8 mouse cellular contexts compared by ENCODE assay signal in genomic region chr15:90841471-90841870, GRCm38 (mm10).
DNase-seq lines count a peak whose midpoint lies in the region; ATAC-seq and TF ChIP-seq lines count a peak whose summit lies in the region.
"Had no signal": no experiment of that assay in that cellular context is flagged by ENCODE, and none has a peak within 500 bp of the region (broad histone marks: within the 10 kb centered on the region; RNA-seq: fewer than 3 reads in every experiment).

No protein-coding gene starts in this region.

- no peaks in the 10 kb centered on the region for H3K4me1 ChIP-seq in lung, adult 2 months (ENCODE audit: control insufficient read depth, insufficient read depth, low read length)
- H3K4me1 ChIP-seq: embryonic facial prominence, embryonic 13.5 days had no signal

- CTCF ChIA-PET in Patski (lab: Charles Lee), result interaction anchor here (0.8 to 2.1 kb wide), 10 partner anchors 9 to 606 kb away, joined by 3 to 8 read pairs (median 3); no protein-coding TSS in a partner anchor

- 20% methylated on average over 5 of the region's 5 CpGs for WGBS in lung, adult 2 months

- peak; percentile 70 for TF ChIP-seq CTCF in Patski (IDR thresholded peaks at IDR 0.05)
- TF ChIP-seq CTCF in lung, adult 2 months (IDR thresholded peaks at IDR 0.05; ENCODE audit: insufficient read depth, low read length), result 0 out of 2 replicates have a peak, but pooled peaks have one; percentile 7

- POLR2A ChIA-PET in Patski (lab: Charles Lee), result no interaction called here

- in situ Hi-C loops in Patski (cut with MboI; ENCODE audit: low pct_unique_long_range_greater_than_20kb), result loop anchor here (25.0 kb wide), 1 partner anchor 354 kb away; no protein-coding TSS in a partner anchor

- H3K4me3 ChIP-seq in lung, adult 2 months (replicated peaks; ENCODE audit: extremely low read depth, low read depth, low read length), result no peak overlapping the region
- H3K4me3 ChIP-seq: embryonic facial prominence, embryonic 13.5 days had no signal

- no peak for TF ChIP-seq POLR2A in lung, adult 2 months (IDR thresholded peaks at IDR 0.05; ENCODE audit: borderline replicate concordance, extremely low read depth, low read depth, low read length)

- ATAC-seq in Patski, result no peak

- H3K27me3 ChIP-seq in Patski, result no peaks in the 10 kb centered on the region
- H3K27me3 ChIP-seq: embryonic facial prominence, embryonic 13.5 days had no signal

- peak; percentile 28 for DNase-seq in layer of hippocampus, adult 11-12 months (ENCODE audit: low spot score)
- DNase-seq in layer of hippocampus, adult 9-10 months (ENCODE audit: low spot score), result no peak
- DNase-seq in Patski (ENCODE audit: low read depth, low spot score), result peak; percentile 9
- peak; percentile 7 for DNase-seq in c-Kit-positive CD71-positive TER-119-negative erythroid progenitor cells, embryonic 14.5 days (ENCODE audit: low read depth)
- DNase-seq in lung, adult 2 months, result no peak
- DNase-seq in T-cell, adult 2 months (ENCODE audit: low spot score), result no peak
- DNase-seq in thymus, postnatal 4 days, result no peak

Comparison
In these comparisons a context has a peak if more than half of its experiments do, and no peak if none do; other contexts are left out.
1. DNase-seq: peak in layer of hippocampus, adult 11-12 months (single experiment), Patski (single experiment) and c-Kit-positive CD71-positive TER-119-negative erythroid progenitor cells, embryonic 14.5 days (single experiment); none in layer of hippocampus, adult 9-10 months (single experiment), lung, adult 2 months (single experiment), T-cell, adult 2 months (single experiment) and thymus, postnatal 4 days (single experiment).